Mouse (Mus musculus) G1E-ER4 (cell line): ENCODE data around the gene Fbxo2. TPM values are rescaled to one million over a fixed set of nuclear protein-coding genes. Genes with fewer than 3 reads are reported as not detected.

Experiments used
- GATA1 ChIP-seq: IDR thresholded peaks from one replicate; pipeline ENCODE4 v1.8.0; 2012; ENCODE audit warnings: low read length, inconsistent platforms
- polyA plus RNA-seq: library from polyadenylated mRNA; stranded (reverse); fragments of >175 nt; gene quantifications from 2 replicates; pipeline ENCODE4 v1.2.3, GENCODE M21; 2012

Gene Fbxo2
- polyA plus RNA-seq, 1 experiment = 0.86 TPM

DNA sequence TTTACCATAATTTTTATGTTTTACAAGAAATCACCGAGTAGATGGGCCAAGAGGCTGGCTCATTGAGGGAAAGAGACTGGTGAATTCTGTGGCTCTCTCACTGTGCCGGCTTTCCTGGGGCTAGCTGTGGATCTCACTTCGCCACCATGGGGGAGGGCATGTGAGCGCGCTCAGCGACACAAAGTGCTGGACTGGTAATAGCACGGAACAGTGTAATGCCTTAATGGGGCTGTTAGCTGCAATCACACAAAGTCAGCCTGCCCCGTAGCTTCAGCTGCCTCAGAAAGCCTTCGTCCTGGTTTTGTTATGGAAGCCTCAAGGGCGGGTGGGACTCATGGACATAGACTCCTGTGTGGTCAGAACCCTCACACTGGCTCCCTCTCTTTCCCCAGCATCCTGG, 38.3 kb downstream of the Fbxo2 start:
- TF ChIP-seq GATA1 = no peak

DNA sequence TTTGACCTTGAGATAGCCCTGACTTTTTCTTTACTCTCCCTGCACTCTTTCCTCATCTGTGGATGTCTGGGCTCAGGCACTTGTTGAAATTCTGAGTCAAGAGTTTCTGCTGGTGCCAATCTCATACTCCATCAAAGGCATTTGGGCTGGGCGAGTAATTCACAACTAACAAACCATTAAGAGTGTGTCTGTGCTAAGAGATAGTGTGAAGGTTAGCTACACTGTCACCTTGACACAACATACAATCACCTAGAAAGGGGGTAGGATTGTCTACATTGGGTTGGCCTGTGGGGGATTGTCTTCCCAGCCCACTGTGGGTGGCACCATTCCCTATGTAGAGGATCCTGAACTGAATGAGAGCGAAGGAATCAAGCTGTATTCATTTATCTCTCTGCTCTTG, 43.1 kb downstream of the Fbxo2 start:
- TF ChIP-seq GATA1 = no peak

DNA sequence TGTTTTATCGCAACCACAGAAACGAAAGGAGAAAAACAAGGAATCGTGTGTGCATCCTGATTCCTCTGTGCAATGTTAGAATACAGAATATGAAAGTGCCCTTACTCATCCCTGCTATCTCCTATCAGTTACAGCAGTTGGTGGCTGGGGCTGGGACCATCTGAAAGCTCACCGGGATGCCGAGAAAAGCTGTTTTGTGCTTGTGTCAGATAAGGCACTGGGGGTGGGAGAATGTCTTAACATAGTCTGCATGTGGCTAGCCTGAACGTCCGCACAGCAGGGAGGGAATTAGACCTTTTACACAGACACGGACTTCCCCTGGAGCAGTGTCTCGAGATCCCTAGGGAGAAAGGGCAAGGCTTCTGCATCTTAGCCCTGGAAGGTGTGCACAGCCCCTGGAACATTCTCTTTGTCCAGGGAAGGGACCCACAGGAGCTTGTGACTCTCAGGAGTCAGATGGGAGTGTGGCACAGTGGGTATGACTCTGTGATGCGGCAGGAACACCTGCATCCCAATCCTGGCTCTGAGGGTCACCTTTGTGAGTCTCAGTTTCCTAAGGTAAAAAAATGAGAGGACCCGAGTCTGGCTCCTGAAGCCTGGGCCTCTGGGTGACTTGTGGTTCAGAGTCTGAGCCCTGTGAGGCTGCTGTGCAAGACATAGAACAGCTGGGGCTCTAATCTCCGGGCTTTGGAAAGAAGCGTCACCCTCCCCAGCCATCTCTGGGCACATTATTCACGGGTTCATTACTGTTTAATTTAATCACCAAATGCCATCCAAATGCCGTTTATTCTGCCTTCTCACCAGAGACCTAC, 43.8 kb downstream of the Fbxo2 start:
- no peak for TF ChIP-seq GATA1

DNA sequence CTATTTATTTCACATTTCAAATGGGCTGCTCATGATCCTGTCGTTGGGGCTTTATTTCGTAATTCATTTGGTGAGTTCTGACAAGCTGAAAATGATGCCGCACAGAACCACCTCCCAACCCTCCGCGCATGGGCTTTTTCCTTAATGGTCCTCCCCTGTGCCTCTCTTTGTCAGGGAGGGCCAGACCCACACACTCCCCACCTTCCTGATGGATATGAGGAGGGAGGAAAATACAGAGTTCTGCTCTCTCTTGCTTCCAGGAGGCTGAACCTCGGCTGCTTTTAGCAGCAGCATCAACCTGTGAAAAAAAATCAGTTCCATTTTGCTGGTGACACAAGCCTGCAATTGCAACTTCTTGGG, 44.4 kb downstream of the Fbxo2 start:
- TF ChIP-seq GATA1 = no peak

DNA sequence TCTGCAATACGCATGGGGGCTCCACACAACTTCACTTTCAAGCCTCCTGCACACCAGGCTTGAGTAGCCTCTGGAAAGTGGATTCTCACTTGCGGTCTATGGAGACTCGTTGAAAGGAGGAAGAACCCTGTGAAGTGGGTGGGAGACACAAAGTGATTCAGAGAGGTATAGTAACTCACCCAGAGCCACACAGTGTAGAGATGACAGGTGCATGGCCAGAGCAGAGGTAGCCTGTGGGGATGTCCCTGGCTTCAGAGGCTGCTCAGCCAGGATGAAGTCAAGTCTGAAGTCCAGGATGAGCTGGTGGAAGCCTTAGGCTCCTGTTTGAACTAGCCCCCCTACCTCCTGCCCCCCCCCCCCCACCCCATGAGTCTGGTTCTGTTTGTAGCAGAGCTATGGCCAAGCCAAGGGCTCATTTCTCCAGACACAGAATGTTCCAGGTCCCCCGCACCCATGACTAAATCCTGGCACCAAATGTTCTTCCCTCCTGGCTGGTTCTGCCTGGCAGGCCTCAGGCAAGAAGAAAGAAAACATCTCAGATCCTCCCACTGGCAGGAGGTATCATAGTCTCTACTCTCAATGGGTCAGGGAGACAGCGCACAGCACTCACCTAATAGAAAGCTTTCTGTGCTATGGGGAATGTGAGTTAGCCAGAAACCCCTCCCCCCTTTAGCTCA, 54.2 kb downstream of the Fbxo2 start:
- TF ChIP-seq GATA1 = no peak

DNA sequence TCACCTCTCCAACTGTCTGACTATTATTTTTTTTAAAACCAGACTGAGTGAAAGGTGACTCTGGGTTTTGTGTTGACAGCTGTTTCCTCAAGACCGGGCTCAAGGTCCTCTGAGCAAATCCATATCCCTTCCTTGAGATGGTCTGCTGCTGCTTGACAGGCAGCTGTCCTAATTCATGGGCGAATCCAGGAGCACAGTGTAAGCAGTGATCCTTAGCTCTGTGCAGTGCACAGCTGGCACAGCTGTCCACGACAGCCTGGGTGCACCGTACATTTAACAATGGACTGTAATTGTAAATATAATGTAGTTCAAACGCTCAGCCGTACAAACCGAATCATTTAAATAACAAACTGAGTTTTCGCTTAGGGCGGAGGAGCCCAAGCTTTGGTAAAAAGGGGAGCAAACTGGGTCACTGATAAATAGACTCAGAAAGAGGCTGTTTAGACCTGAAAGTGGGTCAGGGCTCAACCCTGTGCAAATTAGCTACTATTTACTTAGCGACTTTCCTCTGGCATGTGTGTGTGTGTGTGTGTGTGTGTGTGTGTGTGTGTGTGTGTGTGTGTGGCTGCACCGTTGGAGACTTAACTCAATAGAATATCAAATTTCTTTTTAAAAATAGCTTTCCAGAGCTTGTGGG, 55.0 kb downstream of the Fbxo2 start:
- TF ChIP-seq GATA1 = no peak

Other genes with a start within 250 kb of the Fbxo2 start
- gene Plod1, start 223.9 kb upstream of the Fbxo2 start, polyA plus RNA-seq = 1.9 TPM in 2 replicates
- gene 2510039O18Rik, start 219.7 kb upstream of the Fbxo2 start, polyA plus RNA-seq = 71.1 and 78.9 TPM in 2 replicates
- not detected in 2 replicates for gene Nppb, start 174.8 kb upstream of the Fbxo2 start, polyA plus RNA-seq
- not detected in 2 replicates for gene Nppa, start 159.9 kb upstream of the Fbxo2 start, polyA plus RNA-seq
- 3.5 and 4.1 TPM in 2 replicates for gene Clcn6, start 121.8 kb upstream of the Fbxo2 start, polyA plus RNA-seq
- 9.9 and 11.2 TPM in 2 replicates for gene Mthfr, start 121.5 kb upstream of the Fbxo2 start, polyA plus RNA-seq
- 3.1 and 3.2 TPM in 2 replicates for gene Agtrap, start 72.6 kb upstream of the Fbxo2 start, polyA plus RNA-seq
- 28.7 and 35.5 TPM in 2 replicates for gene Mad2l2, start 30.2 kb upstream of the Fbxo2 start, polyA plus RNA-seq
- not detected in 2 replicates for gene Draxin, start 29.9 kb upstream of the Fbxo2 start, polyA plus RNA-seq
- 68.5 and 76.1 TPM in 2 replicates for gene Fbxo6, start 8.5 kb upstream of the Fbxo2 start, polyA plus RNA-seq
- 4.6 and 4.8 TPM in 2 replicates for gene Fbxo44, start 139 bp upstream of the Fbxo2 start, polyA plus RNA-seq
- 0.01 and 0.06 TPM in 2 replicates for gene Disp3, start 127.3 kb downstream of the Fbxo2 start, polyA plus RNA-seq